Mouse (Mus musculus): ENCODE data around the gene Bmper. TPM values are rescaled to one million over a fixed set of nuclear protein-coding genes. Genes with fewer than 3 reads are reported as not detected.

Gene Bmper
- polyA plus RNA-seq, 2 experiments = 0.16 to 0.18 TPM

- no peak overlapping the region for H3K4me2 ChIP-seq (ENCODE audit: low read depth)
- no peak overlapping the region for H3K9ac ChIP-seq (replicated peaks)
- no peak for DNase-seq (ENCODE audit: low read depth in 3 of 3, low spot score in 3 of 3)
- ATAC-seq (ENCODE audit: insufficient read depth) = no peak
- TF ChIP-seq CTCF (IDR thresholded peaks at IDR 0.05; ENCODE audit: low read depth) = no peak
- TF ChIP-seq EP300 (IDR thresholded peaks at IDR 0.05; ENCODE audit: low read depth) = no peak
- 60% methylated on average over 37 of the region's 37 CpGs for WGBS (ENCODE audit: insufficient replicate concordance)
- no peaks in the 10 kb centered on the region for H3K27me3 ChIP-seq (ENCODE audit: control insufficient read depth, insufficient read depth, low read length)
- H3K4me1 ChIP-seq (replicated peaks; ENCODE audit: control insufficient read depth in 2 of 2, insufficient read depth in 2 of 2, low read length in 1 of 2) = no peaks in the 10 kb centered on the region
- H3K9me3 ChIP-seq (ENCODE audit: control insufficient read depth, low read length) = no peaks in the 10 kb centered on the region
- H3K27ac ChIP-seq = no peak overlapping the region
- no peak overlapping the region for H3K4me3 ChIP-seq (ENCODE audit: insufficient read depth in 1 of 2, low read depth in 2 of 2, low read length in 2 of 2)
- no peaks in the 10 kb centered on the region for H3K36me3 ChIP-seq (replicated peaks; ENCODE audit: control insufficient read depth, insufficient read depth, low read depth)
These were observed 31.6 kb downstream of the Bmper start for GRCm38 (mm10) chr9:23254237-23255214.

GRCm38 (mm10) chr9:23255841-23256240 is 33.0 kb downstream of the Bmper start:
- Histone ChIP-seq H3K27ac (no peak overlapping the region), H3K9me3 (ENCODE audit: control insufficient read depth, low read length) (no peaks in the 10 kb centered on the region), H3K36me3 (replicated peaks; ENCODE audit: control insufficient read depth, insufficient read depth, low read depth) (no peaks in the 10 kb centered on the region), H3K4me2 (ENCODE audit: low read depth) (no peak overlapping the region), H3K4me3 (ENCODE audit: insufficient read depth in 1 of 2, low read depth in 2 of 2, low read length in 2 of 2) (no peak overlapping the region), H3K4me1 (replicated peaks; ENCODE audit: control insufficient read depth in 2 of 2, insufficient read depth in 2 of 2, low read length in 1 of 2) (no peaks in the 10 kb centered on the region), H3K27me3 (ENCODE audit: control insufficient read depth, insufficient read depth, low read length) (no peaks in the 10 kb centered on the region), H3K9ac (replicated peaks) (no peak overlapping the region)
- DNase-seq (ENCODE audit: low read depth in 3 of 3, low spot score in 3 of 3) (no peak), ATAC-seq (ENCODE audit: insufficient read depth) (no peak)
- TF ChIP-seq EP300 (IDR thresholded peaks at IDR 0.05; ENCODE audit: low read depth) = no peak
- TF ChIP-seq CTCF (IDR thresholded peaks at IDR 0.05; ENCODE audit: low read depth) = no peak
- 61% methylated on average over 2 of the region's 2 CpGs for WGBS (ENCODE audit: insufficient replicate concordance)

GRCm38 (mm10) chr9:23256576-23256975 is 33.7 kb downstream of the Bmper start:
- H3K27me3 ChIP-seq (ENCODE audit: control insufficient read depth, insufficient read depth, low read length) = no peaks in the 10 kb centered on the region
- no peak overlapping the region for H3K9ac ChIP-seq (replicated peaks)
- H3K27ac ChIP-seq = no peak overlapping the region
- TF ChIP-seq CTCF (IDR thresholded peaks at IDR 0.05; ENCODE audit: low read depth) (no peak), EP300 (IDR thresholded peaks at IDR 0.05; ENCODE audit: low read depth) (no peak)
- no peaks in the 10 kb centered on the region for H3K36me3 ChIP-seq (replicated peaks; ENCODE audit: control insufficient read depth, insufficient read depth, low read depth)
- DNase-seq (ENCODE audit: low read depth in 3 of 3, low spot score in 3 of 3) (no peak), ATAC-seq (ENCODE audit: insufficient read depth) (no peak)
- H3K4me3 ChIP-seq (ENCODE audit: insufficient read depth in 1 of 2, low read depth in 2 of 2, low read length in 2 of 2) = no peak overlapping the region
- no peaks in the 10 kb centered on the region for H3K4me1 ChIP-seq (replicated peaks; ENCODE audit: control insufficient read depth in 2 of 2, insufficient read depth in 2 of 2, low read length in 1 of 2)
- WGBS (ENCODE audit: insufficient replicate concordance) = 55% methylated on average over 2 of the region's 2 CpGs
- H3K4me2 ChIP-seq (ENCODE audit: low read depth) = no peak overlapping the region
- no peaks in the 10 kb centered on the region for H3K9me3 ChIP-seq (ENCODE audit: control insufficient read depth, low read length)

GRCm38 (mm10) chr9:23261834-23262233 is 39.0 kb downstream of the Bmper start:
- H3K4me2 ChIP-seq (ENCODE audit: low read depth) = no peak overlapping the region

GRCm38 (mm10) chr9:23262851-23263250 is 40.0 kb downstream of the Bmper start:
- WGBS (ENCODE audit: insufficient replicate concordance) = 67% methylated on average over 7 of the region's 7 CpGs
- Histone ChIP-seq H3K4me1 (replicated peaks; ENCODE audit: control insufficient read depth in 2 of 2, insufficient read depth in 2 of 2, low read length in 1 of 2) (no peaks in the 10 kb centered on the region), H3K4me3 (ENCODE audit: insufficient read depth in 1 of 2, low read depth in 2 of 2, low read length in 2 of 2) (no peak overlapping the region), H3K9ac (replicated peaks) (no peak overlapping the region), H3K4me2 (ENCODE audit: low read depth) (no peak overlapping the region), H3K27me3 (ENCODE audit: control insufficient read depth, insufficient read depth, low read length) (no peaks in the 10 kb centered on the region), H3K27ac (no peak overlapping the region), H3K9me3 (ENCODE audit: control insufficient read depth, low read length) (no peaks in the 10 kb centered on the region), H3K36me3 (replicated peaks; ENCODE audit: control insufficient read depth, insufficient read depth, low read depth) (no peaks in the 10 kb centered on the region)
- ATAC-seq (ENCODE audit: insufficient read depth) (no peak), DNase-seq (ENCODE audit: low read depth in 3 of 3, low spot score in 3 of 3) (no peak)
- TF ChIP-seq EP300 (IDR thresholded peaks at IDR 0.05; ENCODE audit: low read depth) (no peak), CTCF (IDR thresholded peaks at IDR 0.05; ENCODE audit: low read depth) (no peak)

More at GRCm38 (mm10) chr9:23261834-23262233, 39.0 kb downstream of the Bmper start:
- Histone ChIP-seq H3K4me3 (ENCODE audit: insufficient read depth in 1 of 2, low read depth in 2 of 2, low read length in 2 of 2) (no peak overlapping the region), H3K36me3 (replicated peaks; ENCODE audit: control insufficient read depth, insufficient read depth, low read depth) (no peaks in the 10 kb centered on the region), H3K9ac (replicated peaks) (no peak overlapping the region), H3K27me3 (ENCODE audit: control insufficient read depth, insufficient read depth, low read length) (no peaks in the 10 kb centered on the region), H3K4me1 (replicated peaks; ENCODE audit: control insufficient read depth in 2 of 2, insufficient read depth in 2 of 2, low read length in 1 of 2) (no peaks in the 10 kb centered on the region), H3K27ac (no peak overlapping the region), H3K9me3 (ENCODE audit: control insufficient read depth, low read length) (no peaks in the 10 kb centered on the region)
- WGBS (ENCODE audit: insufficient replicate concordance) = 69% methylated on average over 3 of the region's 3 CpGs
- TF ChIP-seq CTCF (IDR thresholded peaks at IDR 0.05; ENCODE audit: low read depth) = no peak
- no peak for TF ChIP-seq EP300 (IDR thresholded peaks at IDR 0.05; ENCODE audit: low read depth)
- DNase-seq (ENCODE audit: low read depth in 3 of 3, low spot score in 3 of 3) (no peak), ATAC-seq (ENCODE audit: insufficient read depth) (no peak)
